In the genomic region with DNA sequence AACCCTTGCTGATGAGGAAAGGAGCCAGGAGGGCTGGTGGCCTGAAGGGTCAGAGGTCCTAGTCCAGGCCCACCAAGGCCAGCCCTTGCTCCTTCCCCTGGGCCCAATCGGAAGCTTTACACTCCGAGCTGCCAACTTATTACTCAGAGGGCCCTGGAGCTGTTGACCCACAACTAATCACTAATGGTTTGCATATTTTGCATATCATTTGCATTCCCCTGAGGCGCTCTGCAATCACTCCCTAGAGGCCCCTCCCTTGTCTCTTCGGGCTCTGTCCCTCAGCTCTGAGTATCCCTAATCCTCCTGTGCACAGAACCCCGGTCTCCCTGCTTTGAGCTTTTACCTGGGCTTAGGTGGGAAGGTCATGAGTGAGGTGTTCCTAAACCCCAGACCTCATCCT, we compare ENCODE assay signal across 13 mouse cellular contexts. TPM values are rescaled to one million over a fixed set of nuclear protein-coding genes. Genes with fewer than 3 reads are reported as not detected.
DNase-seq lines count a peak whose midpoint lies in the region; ATAC-seq lines count a peak whose summit lies in the region.
"Had no signal": no experiment of that assay in that cellular context is flagged by ENCODE, and none has a peak within 500 bp of the region (broad histone marks: within the 10 kb centered on the region; RNA-seq: fewer than 3 reads in every experiment).

No protein-coding gene starts in this region.

- 2% methylated on average over 5 of the region's 5 CpGs for WGBS in neural tube, embryonic 13.5 days
- 2% methylated on average over 5 of the region's 5 CpGs for WGBS in forebrain, embryonic 13.5 days
- 10% methylated on average over 5 of the region's 5 CpGs for WGBS in hindbrain, embryonic 16.5 days

- no peak for DNase-seq in neural tube, embryonic 10.5 days (ENCODE audit: extremely low spot score, low spot score)
- no peak for DNase-seq in layer of hippocampus, adult 9-11 months
- no peak for DNase-seq in thymus, postnatal 0 days (ENCODE audit: low spot score)
- DNase-seq in left cerebral cortex, postnatal 25 days (ENCODE audit: low spot score in 2 of 2), result no peak
- DNase-seq: cerebellum, adult 9-10 months; liver; lung, embryonic 14.5 days had no signal

- no peaks in the 10 kb centered on the region for H3K36me3 ChIP-seq in neural tube, embryonic 13.5 days
- H3K36me3 ChIP-seq in forebrain, embryonic 13.5 days (ENCODE audit: poor library complexity, severe bottlenecking), result no peaks in the 10 kb centered on the region
- no peaks in the 10 kb centered on the region for H3K36me3 ChIP-seq in hindbrain, embryonic 16.5 days (ENCODE audit: control insufficient read depth, insufficient read depth, low read length)

- H3K9ac ChIP-seq in neural tube, embryonic 13.5 days, result peak overlapping the region; percentile 31; the same call in 1 of the 2 replicates
- no peak overlapping the region for H3K9ac ChIP-seq in forebrain, embryonic 13.5 days
- 0 out of 2 replicates have a peak overlapping the region, but pooled peaks have one; percentile 15 for H3K9ac ChIP-seq in hindbrain, embryonic 16.5 days (ENCODE audit: low read depth, low read length)
- H3K9ac ChIP-seq: lung, embryonic 14.5 days had no signal

- H3K4me1 ChIP-seq in neural tube, embryonic 13.5 days (replicated peaks), result peaks cover 44% of the 10 kb centered on the region
- H3K4me1 ChIP-seq in forebrain, embryonic 13.5 days, result peaks cover 31% of the 10 kb centered on the region
- H3K4me1 ChIP-seq in hindbrain, embryonic 16.5 days (ENCODE audit: control insufficient read depth, insufficient read depth, low read depth, low read length), result peaks cover 24% of the 10 kb centered on the region

- peaks cover 6% of the 10 kb centered on the region; the same call in 1 of the 2 replicates for H3K27me3 ChIP-seq in neural tube, embryonic 13.5 days
- peaks cover 21% of the 10 kb centered on the region; the same call in 1 of the 2 replicates for H3K27me3 ChIP-seq in forebrain, embryonic 13.5 days
- H3K27me3 ChIP-seq in hindbrain, embryonic 16.5 days (replicated peaks; ENCODE audit: control insufficient read depth, insufficient read depth, low read length), result no peaks in the 10 kb centered on the region

- ATAC-seq in neural tube, embryonic 13.5 days (ENCODE audit: low read depth), result no peak
- ATAC-seq in forebrain, embryonic 13.5 days, result peak; percentile 50; the same call in 1 of the 2 replicates
- peak; percentile 25; the same call in 1 of the 2 replicates for ATAC-seq in hindbrain, embryonic 16.5 days
- ATAC-seq: CD4-positive, CD25-positive, alpha-beta regulatory T cell, adult 4 months; intestine, postnatal 0 days; Patski had no signal

- H3K9me3 ChIP-seq in neural tube, embryonic 13.5 days, result no peaks in the 10 kb centered on the region
- H3K9me3 ChIP-seq in forebrain, embryonic 13.5 days (replicated peaks), result no peaks in the 10 kb centered on the region
- no peaks in the 10 kb centered on the region for H3K9me3 ChIP-seq in hindbrain, embryonic 16.5 days (ENCODE audit: control insufficient read depth, low read length)

- H3K4me3 ChIP-seq in neural tube, embryonic 13.5 days, result no peak overlapping the region
- no peak overlapping the region for H3K4me3 ChIP-seq in forebrain, embryonic 13.5 days
- H3K4me3 ChIP-seq in hindbrain, embryonic 16.5 days (ENCODE audit: low read length), result no peak overlapping the region

- peak overlapping the region; percentile 33; the same call in 1 of the 2 replicates for H3K27ac ChIP-seq in neural tube, embryonic 13.5 days (replicated peaks)
- H3K27ac ChIP-seq in forebrain, embryonic 13.5 days, result 0 out of 2 replicates have a peak overlapping the region, but pooled peaks have one; percentile 51
- H3K27ac ChIP-seq in hindbrain, embryonic 16.5 days (ENCODE audit: low read depth, low read length), result no peak overlapping the region

- intact Hi-C loops in left cerebral cortex, postnatal 25 days (cut with DNase I), result no loop called here

- peak overlapping the region; percentile 35 for H3K4me2 ChIP-seq in neural tube, embryonic 13.5 days
- H3K4me2 ChIP-seq in forebrain, embryonic 13.5 days, result peak overlapping the region; percentile 6
- 0 out of 2 replicates have a peak overlapping the region, but pooled peaks have one; percentile 9 for H3K4me2 ChIP-seq in hindbrain, embryonic 16.5 days (ENCODE audit: low read length)
- H3K4me2 ChIP-seq: lung, embryonic 14.5 days had no signal

RNA-seq across cellular contexts. Expression of a gene that starts 4.4 kb away (rescaled TPM):
- 9.0 and 10.2 TPM in 2 replicates for polyA plus RNA-seq in neural tube, embryonic 13.5 days (2015; fragmentation: Nextera tagmentation; extraction: Ambion mirVana)
- 7.4 and 8.0 TPM in 2 replicates for polyA plus RNA-seq in forebrain, embryonic 13.5 days (2015; fragmentation: Nextera tagmentation; extraction: Ambion mirVana)
- polyA plus RNA-seq in hindbrain, embryonic 16.5 days (2015; fragmentation: Nextera tagmentation; extraction: Ambion mirVana), result 13.9 and 14.0 TPM in 2 replicates
- polyA plus RNA-seq in thymus, postnatal 0 days (2015; fragmentation: Nextera tagmentation; extraction: Ambion mirVana), result 1.3 and 2.6 TPM in 2 replicates
- 10 to 100 TPM; 30.4 to 36.6 TPM for total RNA-seq in left cerebral cortex, postnatal 25 days (2021)
- polyA plus RNA-seq: CD4-positive, CD25-positive, alpha-beta regulatory T cell, adult 4 months had no signal

RNA-seq across cellular contexts. Expression of a gene that starts 39.0 kb away (rescaled TPM):
- 79.3 TPM in 2 replicates for polyA plus RNA-seq in neural tube, embryonic 13.5 days (2015; fragmentation: Nextera tagmentation; extraction: Ambion mirVana)
- polyA plus RNA-seq in forebrain, embryonic 13.5 days (2015; fragmentation: Nextera tagmentation; extraction: Ambion mirVana), result 63.3 and 76.7 TPM in 2 replicates
- 53.3 and 58.2 TPM in 2 replicates for polyA plus RNA-seq in hindbrain, embryonic 16.5 days (2015; fragmentation: Nextera tagmentation; extraction: Ambion mirVana)
- polyA plus RNA-seq in thymus, postnatal 0 days (2015; fragmentation: Nextera tagmentation; extraction: Ambion mirVana), result 35.0 and 40.1 TPM in 2 replicates
- total RNA-seq in left cerebral cortex, postnatal 25 days (2021), result 100 to 1,000 TPM; 114 to 122 TPM
